Mouse (Mus musculus): Measurements from ENCODE around the gene Sdhd. TPM values are rescaled to one million over a fixed set of nuclear protein-coding genes. Genes with fewer than 3 reads are reported as not detected.
A peak's percentile ranks its signal among the peaks of the same experiment; 100 is the strongest.

Sdhd gene
- polyA plus RNA-seq, 1 experiment = 65.6 TPM

GRCm38 (mm10) chr9:50569599-50570525, 33.8 kb downstream of the Sdhd start:
- Histone ChIP-seq H3K27ac (ENCODE audit: control insufficient read depth, insufficient read depth, low read depth, low read length, poor library complexity) (no peak overlapping the region), H3K4me1 (ENCODE audit: control insufficient read depth, insufficient read depth, low read length) (no peaks in the 10 kb centered on the region), H3K4me3 (replicated peaks; ENCODE audit: control insufficient read depth, low read depth, low read length) (no peak overlapping the region)
- TF ChIP-seq POLR2A (IDR thresholded peaks at IDR 0.05; ENCODE audit: borderline replicate concordance, control insufficient read depth, low read depth, low read length) (no peak), CTCF (IDR thresholded peaks at IDR 0.05; ENCODE audit: control insufficient read depth, insufficient read depth, low read length) (no peak)
- 77% methylated on average over 10 of the region's 10 CpGs for WGBS

- Histone ChIP-seq H3K4me1 (ENCODE audit: control insufficient read depth, insufficient read depth, low read length) (no peaks in the 10 kb centered on the region), H3K27ac (ENCODE audit: control insufficient read depth, insufficient read depth, low read depth, low read length, poor library complexity) (no peak overlapping the region), H3K4me3 (replicated peaks; ENCODE audit: control insufficient read depth, low read depth, low read length) (no peak overlapping the region)
- TF ChIP-seq CTCF (IDR thresholded peaks at IDR 0.05; ENCODE audit: control insufficient read depth, insufficient read depth, low read length) (no peak), POLR2A (IDR thresholded peaks at IDR 0.05; ENCODE audit: borderline replicate concordance, control insufficient read depth, low read depth, low read length) (no peak)
- 85% methylated on average over 2 of the region's 2 CpGs for WGBS
Observed at GRCm38 (mm10) chr9:50567881-50568280, 35.7 kb downstream of the Sdhd start.

DNA sequence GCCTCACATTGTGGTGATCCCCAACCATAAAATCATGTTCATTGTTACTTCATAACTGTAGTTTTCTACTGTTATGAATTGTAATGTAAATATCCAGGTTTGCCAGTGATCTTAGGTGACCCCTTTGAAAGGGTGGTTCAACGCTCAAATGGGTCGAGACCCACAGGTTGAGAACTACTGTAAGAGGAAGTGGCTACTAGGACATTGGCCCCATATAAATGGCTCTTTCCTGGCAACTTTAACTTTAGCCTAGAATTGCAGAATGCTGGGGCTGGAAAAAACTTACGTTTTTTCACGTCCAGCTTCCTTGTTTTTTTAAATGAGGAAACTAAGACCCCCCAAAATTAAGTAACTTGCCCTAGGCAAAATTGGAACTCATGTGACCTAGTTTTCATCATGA, 36.2 kb downstream of the Sdhd start:
- WGBS = 34% methylated on average over 4 of the region's 4 CpGs
- Histone ChIP-seq H3K4me3 (replicated peaks; ENCODE audit: control insufficient read depth, low read depth, low read length) (no peak overlapping the region), H3K27ac (ENCODE audit: control insufficient read depth, insufficient read depth, low read depth, low read length, poor library complexity) (no peak overlapping the region), H3K4me1 (ENCODE audit: control insufficient read depth, insufficient read depth, low read length) (no peaks in the 10 kb centered on the region)
- no peak for TF ChIP-seq POLR2A (IDR thresholded peaks at IDR 0.05; ENCODE audit: borderline replicate concordance, control insufficient read depth, low read depth, low read length)
- no peak for TF ChIP-seq CTCF (IDR thresholded peaks at IDR 0.05; ENCODE audit: control insufficient read depth, insufficient read depth, low read length)

GRCm38 (mm10) chr9:50565940-50566339, 37.7 kb downstream of the Sdhd start:
- TF ChIP-seq CTCF (IDR thresholded peaks at IDR 0.05; ENCODE audit: control insufficient read depth, insufficient read depth, low read length) (no peak), POLR2A (IDR thresholded peaks at IDR 0.05; ENCODE audit: borderline replicate concordance, control insufficient read depth, low read depth, low read length) (no peak)
- WGBS = 67% methylated on average over 4 of the region's 4 CpGs

GRCm38 (mm10) chr9:50565173-50565572, 38.4 kb downstream of the Sdhd start:
- TF ChIP-seq POLR2A (IDR thresholded peaks at IDR 0.05; ENCODE audit: borderline replicate concordance, control insufficient read depth, low read depth, low read length) = no peak
- no peak for TF ChIP-seq CTCF (IDR thresholded peaks at IDR 0.05; ENCODE audit: control insufficient read depth, insufficient read depth, low read length)
- 62% methylated on average over 7 of the region's 7 CpGs for WGBS
- H3K27ac ChIP-seq (ENCODE audit: control insufficient read depth, insufficient read depth, low read depth, low read length, poor library complexity) = no peak overlapping the region
- H3K4me3 ChIP-seq (replicated peaks; ENCODE audit: control insufficient read depth, low read depth, low read length) = no peak overlapping the region
- no peaks in the 10 kb centered on the region for H3K4me1 ChIP-seq (ENCODE audit: control insufficient read depth, insufficient read depth, low read length)

More at GRCm38 (mm10) chr9:50565940-50566339, 37.7 kb downstream of the Sdhd start:
- no peak overlapping the region for H3K4me3 ChIP-seq (replicated peaks; ENCODE audit: control insufficient read depth, low read depth, low read length)
- H3K27ac ChIP-seq (ENCODE audit: control insufficient read depth, insufficient read depth, low read depth, low read length, poor library complexity) = no peak overlapping the region
- H3K4me1 ChIP-seq (ENCODE audit: control insufficient read depth, insufficient read depth, low read length) = no peaks in the 10 kb centered on the region

GRCm38 (mm10) chr9:50561918-50562360, 41.7 kb downstream of the Sdhd start:
- Histone ChIP-seq H3K4me3 (replicated peaks; ENCODE audit: control insufficient read depth, low read depth, low read length) (no peak overlapping the region), H3K4me1 (ENCODE audit: control insufficient read depth, insufficient read depth, low read length) (no peaks in the 10 kb centered on the region), H3K27ac (ENCODE audit: control insufficient read depth, insufficient read depth, low read depth, low read length, poor library complexity) (no peak overlapping the region)
- TF ChIP-seq CTCF (IDR thresholded peaks at IDR 0.05; ENCODE audit: control insufficient read depth, insufficient read depth, low read length) (no peak), POLR2A (IDR thresholded peaks at IDR 0.05; ENCODE audit: borderline replicate concordance, control insufficient read depth, low read depth, low read length) (no peak)
- 80% methylated on average over 2 of the region's 2 CpGs for WGBS

GRCm38 (mm10) chr9:50561145-50561917, 42.3 kb downstream of the Sdhd start, which contains the start of gene Tex12:
Gene Tex12, minus strand, starts transcription at chr9:50561325.
- TF ChIP-seq CTCF (IDR thresholded peaks at IDR 0.05; ENCODE audit: control insufficient read depth, insufficient read depth, low read length) (no peak), POLR2A (IDR thresholded peaks at IDR 0.05; ENCODE audit: borderline replicate concordance, control insufficient read depth, low read depth, low read length) (no peak)
- WGBS = 92% methylated on average over 38 of the region's 38 CpGs
- no peaks in the 10 kb centered on the region for H3K4me1 ChIP-seq (ENCODE audit: control insufficient read depth, insufficient read depth, low read length)
- H3K27ac ChIP-seq (ENCODE audit: control insufficient read depth, insufficient read depth, low read depth, low read length, poor library complexity) = no peak within 1 kb of the TSS
- H3K4me3 ChIP-seq (replicated peaks; ENCODE audit: control insufficient read depth, low read depth, low read length) = no peak within 1 kb of the TSS

DNA sequence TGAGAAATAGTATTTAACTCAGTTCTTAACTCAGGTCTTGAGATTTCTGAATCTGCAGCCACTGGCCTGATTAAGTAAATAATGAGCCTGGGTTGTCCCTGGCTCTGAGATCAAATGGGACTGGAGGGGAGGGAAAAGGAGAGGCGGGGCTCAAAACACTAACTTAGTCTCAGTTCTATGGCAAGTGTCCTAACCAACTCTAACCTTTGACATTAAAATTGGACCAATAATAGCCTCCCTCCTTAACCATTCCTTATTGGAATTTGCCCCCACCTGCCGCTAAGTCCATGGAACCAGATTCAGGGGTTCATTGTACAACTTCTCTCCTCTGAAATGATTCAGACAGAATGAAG, 48.5 kb downstream of the Sdhd start, which contains the start of gene Bco2:
Bco2 (minus strand) TSS at position 88 of the 353 bp plus-strand sequence.
- Histone ChIP-seq H3K4me1 (ENCODE audit: control insufficient read depth, insufficient read depth, low read length) (no peaks in the 10 kb centered on the region; the same call in 1 of the 2 replicates), H3K27ac (ENCODE audit: control insufficient read depth, insufficient read depth, low read depth, low read length, poor library complexity) (peak within 1 kb of the TSS; percentile 32), H3K4me3 (replicated peaks; ENCODE audit: control insufficient read depth, low read depth, low read length) (peak within 1 kb of the TSS; percentile 59)
- 56% methylated on average over 2 of the region's 2 CpGs for WGBS
- no peak for TF ChIP-seq CTCF (IDR thresholded peaks at IDR 0.05; ENCODE audit: control insufficient read depth, insufficient read depth, low read length)
- TF ChIP-seq POLR2A (IDR thresholded peaks at IDR 0.05; ENCODE audit: borderline replicate concordance, control insufficient read depth, low read depth, low read length) = no peak
